Mouse (Mus musculus) left cerebral cortex, postnatal 4 days (tissue): ENCODE results near the gene Retn. TPM values are rescaled to one million over a fixed set of nuclear protein-coding genes. Genes with fewer than 3 reads are reported as not detected.

ENCODE experiments used
- DNase-seq: peaks from one replicate; pipeline ENCODE4 v3.0.0-alpha.2; 2022
- intact Hi-C: fragments of 180-260 bp; cut with DNase I; formaldehyde crosslinking; loops from one replicate; pipeline ENCODE4 v1.15.1; 2025
- total RNA-seq, 2 experiments: library from RNA; stranded (reverse); gene quantifications; 2 replicates each; pipeline ENCODE4 v1.2.3; 2021

Gene Retn
- total RNA-seq, 2 experiments from 2014 or later: 0.76 to 0.91 TPM

DNA sequence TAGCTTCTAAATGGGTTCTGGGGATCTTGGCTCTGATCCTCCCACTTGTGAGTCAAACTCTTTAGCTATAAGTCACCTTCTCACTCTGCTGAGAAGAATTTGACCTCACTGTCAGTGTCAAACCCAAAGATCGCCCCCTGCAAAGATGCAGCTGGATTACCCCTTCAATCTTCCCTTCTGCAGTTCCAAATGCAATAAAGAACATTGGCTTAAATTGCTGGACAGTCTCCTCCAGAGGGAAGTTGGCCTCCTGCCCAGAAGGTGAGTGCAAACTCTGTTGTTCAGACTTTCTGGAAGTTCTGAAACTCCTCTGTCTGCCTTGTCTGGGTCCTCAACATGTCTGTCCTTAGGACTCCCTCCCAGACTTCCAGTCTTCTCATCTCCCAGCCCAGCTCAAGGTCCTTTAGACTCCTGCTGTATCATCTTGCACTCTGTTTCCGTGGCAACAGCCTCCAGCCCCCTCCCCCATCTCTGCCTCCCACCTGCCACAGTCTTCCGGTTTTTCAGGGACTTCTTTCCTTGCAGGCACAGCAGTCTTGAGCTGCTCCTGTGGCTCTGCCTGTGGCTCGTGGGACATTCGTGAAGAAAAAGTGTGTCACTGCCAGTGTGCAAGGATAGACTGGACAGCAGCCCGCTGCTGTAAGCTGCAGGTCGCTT lies 1.3 kb downstream of the Retn start:
- intact Hi-C loops: no loop called here
- peak; percentile 25 for DNase-seq

DNA sequence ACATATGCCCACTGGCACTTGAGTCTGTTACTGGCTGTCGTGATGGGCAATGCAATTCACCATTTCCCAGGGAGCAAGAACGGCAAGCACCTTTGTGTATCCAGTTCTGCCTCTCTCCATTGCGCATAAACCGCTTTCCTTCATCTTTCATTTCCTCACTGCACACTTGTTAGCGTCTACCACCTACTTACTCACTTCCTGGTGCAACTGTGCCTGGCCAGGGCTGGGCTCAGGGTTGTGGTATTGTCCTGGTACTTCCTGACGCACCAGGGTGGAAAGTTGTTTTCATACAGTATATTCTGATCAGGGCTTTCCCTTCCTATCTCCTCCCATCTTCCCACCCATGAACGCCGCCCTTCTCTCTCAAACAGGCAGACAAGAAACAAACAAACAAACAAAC lies 5.3 kb downstream of the Retn start:
- no peak for DNase-seq
- intact Hi-C loops: no loop called here

DNA sequence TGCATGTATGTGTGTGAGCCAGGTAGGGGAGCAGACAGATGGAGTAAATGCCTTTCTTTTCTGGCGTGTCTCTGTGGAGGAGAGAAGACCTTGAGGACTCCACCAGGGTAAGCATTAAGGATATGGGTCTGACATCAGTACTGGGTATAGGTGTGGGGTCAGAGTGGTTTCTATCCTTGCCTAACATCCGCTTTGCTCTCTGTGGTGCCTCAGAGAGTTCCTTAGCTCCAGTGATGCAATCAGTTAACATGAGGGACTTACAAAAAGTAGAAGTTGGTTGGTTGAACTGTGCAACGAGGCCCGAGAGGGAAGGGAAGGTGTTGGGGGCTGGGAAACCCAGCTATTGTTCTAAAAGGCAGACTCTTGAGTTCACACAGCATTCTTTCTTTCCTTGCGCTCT lies 8.8 kb downstream of the Retn start:
- intact Hi-C loops: no loop called here
- no peak for DNase-seq

DNA sequence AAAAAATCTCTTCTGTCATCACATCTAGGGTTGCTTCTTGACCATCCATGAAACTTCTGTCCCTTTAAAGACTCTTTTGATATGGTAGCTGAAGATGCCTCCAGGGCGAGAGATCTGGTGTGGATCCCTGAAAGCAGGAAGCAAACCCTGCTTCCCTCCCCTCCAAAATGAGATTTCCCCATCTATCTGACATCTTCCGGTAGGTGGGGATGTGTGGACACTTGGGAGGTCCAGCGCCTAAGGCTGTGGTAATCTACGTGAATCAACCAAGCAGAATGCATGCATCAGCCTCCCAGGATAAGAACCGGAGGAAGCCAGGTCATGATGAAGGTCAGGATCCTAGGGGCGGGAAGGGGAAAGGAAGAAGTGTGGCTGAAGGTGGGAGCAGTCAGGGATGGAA lies 9.9 kb downstream of the Retn start, which contains the start of gene Mcemp1:
TSS of gene Mcemp1 (plus strand) at position 248 of the 400 bp plus-strand sequence.
- intact Hi-C loops: no loop called here
- DNase-seq: no peak

DNA sequence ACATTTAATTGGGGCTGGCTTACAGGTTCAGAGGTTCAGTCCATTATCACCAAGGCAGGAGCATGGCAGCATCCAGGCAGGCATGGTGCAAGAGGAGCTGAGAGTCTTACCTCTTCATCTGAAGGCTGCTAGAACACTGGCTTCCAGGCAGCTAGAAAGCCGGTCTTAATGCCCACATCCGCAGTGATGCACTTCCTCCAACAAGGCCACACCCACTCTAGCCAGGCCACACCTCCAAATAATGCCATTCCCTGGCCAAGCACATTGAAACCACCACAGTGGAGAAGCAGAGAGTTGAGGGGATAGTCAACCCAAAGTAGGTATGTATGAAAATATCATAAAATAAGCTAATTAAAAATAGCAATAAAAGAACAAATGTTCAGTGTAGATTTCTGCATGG lies 14.8 kb downstream of the Retn start:
- no peak for DNase-seq
- intact Hi-C loops: loop anchor here (10.0 kb wide), 2 partner anchors 106 to 206 kb away; partner anchors contain the start of genes C330021F23Rik and Pex11g

DNA sequence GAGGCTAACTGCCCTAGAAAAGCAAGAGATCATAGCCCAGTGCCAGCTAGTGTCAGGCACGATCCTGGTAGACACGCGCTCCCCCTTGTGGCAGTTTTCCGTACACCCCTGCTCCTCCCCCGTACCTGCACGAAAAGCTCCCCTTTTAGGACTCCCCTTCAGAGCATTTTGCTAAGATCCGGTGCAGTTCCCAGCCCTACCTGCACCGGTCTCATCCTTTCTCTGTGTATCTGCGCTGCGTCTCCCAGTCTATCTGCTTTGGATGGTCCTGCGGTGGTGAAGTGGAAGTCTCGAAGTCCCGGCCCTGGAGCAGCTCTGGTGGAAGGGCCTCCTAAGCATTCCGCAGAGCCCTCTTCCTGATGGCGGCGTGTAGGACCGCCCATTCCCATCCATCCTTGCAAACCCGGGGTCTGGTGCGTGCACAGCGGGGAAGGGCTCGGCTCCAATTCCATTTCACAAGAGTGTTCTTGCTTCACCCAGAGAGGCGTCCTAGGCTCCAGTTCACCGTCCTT lies 16.5 kb downstream of the Retn start, which contains the start of gene Fcor:
TSS of gene Fcor (minus strand) at position 383 of the 512 bp plus-strand sequence.
- intact Hi-C loops: loop anchor here (10.0 kb wide), 2 partner anchors 107 to 207 kb away; partner anchors contain the start of genes C330021F23Rik and Pex11g

DNA sequence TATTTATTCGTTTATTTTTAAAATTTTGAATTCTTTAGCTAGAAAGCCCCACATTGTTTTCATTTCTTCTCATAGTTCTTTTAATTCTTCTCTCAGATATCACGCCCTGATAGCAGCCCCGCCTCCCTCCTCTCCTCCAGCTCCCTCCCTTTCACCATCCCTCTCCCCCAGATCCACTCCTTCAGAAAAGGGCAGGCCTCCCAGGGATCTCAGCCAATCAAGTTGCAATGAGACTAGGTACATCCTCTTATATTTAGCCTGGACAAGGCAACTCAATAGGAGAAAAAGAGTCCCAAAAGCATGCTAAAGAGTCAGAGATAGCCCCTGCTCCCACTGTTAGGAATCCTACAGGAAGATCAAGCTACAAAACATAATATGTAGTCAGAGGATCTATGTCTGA lies 19.1 kb downstream of the Retn start:
- intact Hi-C loops: loop anchor here (5.0 to 10.0 kb wide), 3 partner anchors 47 to 210 kb away; partner anchors contain the start of genes C330021F23Rik, Pcp2 and Pex11g
- no peak for DNase-seq

More for the DNA sequence above, 16.5 kb downstream of the Retn start, which contains the start of gene Fcor:
- DNase-seq: peak; percentile 88

DNA sequence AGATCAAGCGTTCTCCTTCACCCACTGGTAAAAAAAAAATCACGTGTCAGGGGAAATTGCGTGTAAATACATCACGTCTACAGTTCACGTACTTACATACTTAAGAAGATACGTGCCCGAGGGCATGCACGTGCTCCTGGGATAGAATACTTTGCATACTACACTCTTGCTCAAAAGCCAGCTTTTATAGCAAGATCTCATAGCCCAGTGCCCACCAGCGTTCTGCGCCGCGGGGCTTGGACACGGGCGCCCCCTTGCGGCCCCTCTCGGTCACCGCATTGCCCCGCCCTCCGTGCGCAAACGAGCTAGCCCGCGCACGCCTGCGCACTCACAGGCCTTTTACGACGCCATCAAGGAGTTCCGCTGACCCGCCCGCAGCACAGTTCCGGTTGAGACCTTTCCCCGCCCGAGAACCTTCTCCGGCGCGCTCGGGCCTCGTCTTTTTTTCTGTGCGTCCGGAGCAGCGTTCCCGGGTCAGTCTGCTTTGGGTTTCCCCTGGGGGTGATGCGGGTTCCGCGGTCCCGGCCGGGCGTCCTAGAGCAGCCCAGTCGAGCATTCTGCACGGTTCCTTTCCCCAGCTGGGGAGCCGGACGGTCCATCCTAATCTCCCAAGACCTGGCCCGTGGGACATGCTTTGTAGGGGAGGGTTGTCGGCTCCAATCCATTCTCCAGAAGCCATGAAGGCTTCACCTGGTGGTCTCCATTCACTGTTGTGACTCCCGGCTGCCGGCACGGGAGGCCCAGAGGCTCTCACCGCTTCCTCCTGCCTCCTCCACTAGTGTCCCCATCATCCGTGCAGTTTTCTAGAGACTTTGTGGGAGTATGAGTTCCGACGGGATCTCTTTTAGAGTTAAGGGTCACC lies 20.8 kb downstream of the Retn start, which contains the start of gene Trappc5:
TSS of gene Trappc5 (plus strand) at position 169 of the 862 bp plus-strand sequence.
- intact Hi-C loops: loop anchor here (5.0 to 10.0 kb wide), 3 partner anchors 49 to 212 kb away; partner anchors contain the start of genes C330021F23Rik, Pcp2 and Pex11g
- DNase-seq: peak; percentile 94

DNA sequence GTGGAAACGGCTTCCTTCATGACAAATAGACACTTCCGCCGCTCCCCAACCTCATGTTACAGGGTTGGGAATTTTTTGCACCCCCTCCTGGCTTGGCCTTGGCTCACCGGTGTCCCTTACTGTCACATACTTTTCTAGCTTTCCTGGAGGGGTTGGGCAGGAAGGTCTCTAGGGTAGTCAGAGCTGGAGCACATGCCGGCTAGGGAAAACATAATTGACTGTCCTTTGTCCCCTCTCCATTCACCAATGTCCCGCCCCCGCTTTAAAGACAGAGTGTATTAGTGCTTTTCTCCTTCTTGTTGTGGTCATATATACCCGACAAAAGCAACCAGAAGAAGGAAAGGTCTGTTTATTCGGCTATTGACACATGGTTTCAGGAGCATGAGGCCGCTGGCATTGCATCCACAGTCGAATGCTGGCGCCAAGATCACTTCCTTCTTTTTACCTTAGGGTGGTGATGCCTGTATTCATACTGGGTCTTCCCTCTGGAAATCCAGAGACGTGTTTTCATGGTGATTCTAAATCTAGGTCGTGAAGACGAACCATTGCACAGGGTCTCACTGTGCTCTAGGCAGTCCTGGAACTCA lies 21.5 kb downstream of the Retn start:
- intact Hi-C loops: loop anchor here (5.0 to 10.0 kb wide), 3 partner anchors 50 to 212 kb away; partner anchors contain the start of genes C330021F23Rik, Pcp2 and Pex11g
- DNase-seq: no peak

DNA sequence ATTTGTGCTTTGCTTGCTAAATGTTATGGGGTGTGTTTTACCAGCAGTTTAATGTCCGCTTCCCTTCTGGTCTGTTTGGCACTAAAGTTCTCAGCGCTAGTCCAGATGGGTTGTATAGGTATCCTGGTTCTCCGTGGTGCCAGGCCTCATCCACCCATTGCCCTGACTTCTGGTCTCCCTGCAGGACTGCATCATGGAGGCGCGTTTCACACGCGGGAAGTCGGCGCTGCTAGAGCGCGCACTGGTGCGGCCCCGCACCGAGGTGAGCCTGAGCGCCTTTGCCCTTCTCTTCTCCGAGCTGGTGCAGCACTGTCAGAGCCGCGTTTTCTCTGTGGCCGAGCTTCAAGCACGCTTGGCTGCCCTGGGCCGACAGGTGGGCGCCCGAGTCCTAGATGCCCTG lies 23.3 kb downstream of the Retn start:
- intact Hi-C loops: loop anchor here (5.0 to 10.0 kb wide), 3 partner anchors 52 to 214 kb away; partner anchors contain the start of genes C330021F23Rik, Pcp2 and Pex11g
- no peak for DNase-seq

DNA sequence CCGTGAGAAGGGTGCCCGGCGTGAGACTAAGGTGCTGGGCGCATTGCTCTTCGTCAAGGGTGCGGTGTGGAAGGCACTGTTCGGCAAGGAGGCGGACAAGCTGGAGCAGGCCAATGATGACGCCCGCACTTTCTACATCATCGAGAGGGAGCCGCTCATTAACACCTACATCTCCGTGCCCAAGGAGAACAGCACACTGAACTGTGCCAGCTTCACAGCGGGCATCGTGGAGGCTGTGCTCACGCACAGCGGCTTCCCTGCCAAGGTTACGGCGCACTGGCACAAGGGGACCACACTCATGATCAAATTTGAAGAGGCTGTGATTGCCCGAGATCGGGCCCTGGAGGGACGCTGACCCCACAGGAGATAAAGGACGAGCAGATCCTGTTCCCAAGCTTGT lies 23.7 kb downstream of the Retn start:
- intact Hi-C loops: loop anchor here (5.0 to 10.0 kb wide), 3 partner anchors 52 to 214 kb away; partner anchors contain the start of genes C330021F23Rik, Pcp2 and Pex11g
- peak; percentile 29 for DNase-seq

DNA sequence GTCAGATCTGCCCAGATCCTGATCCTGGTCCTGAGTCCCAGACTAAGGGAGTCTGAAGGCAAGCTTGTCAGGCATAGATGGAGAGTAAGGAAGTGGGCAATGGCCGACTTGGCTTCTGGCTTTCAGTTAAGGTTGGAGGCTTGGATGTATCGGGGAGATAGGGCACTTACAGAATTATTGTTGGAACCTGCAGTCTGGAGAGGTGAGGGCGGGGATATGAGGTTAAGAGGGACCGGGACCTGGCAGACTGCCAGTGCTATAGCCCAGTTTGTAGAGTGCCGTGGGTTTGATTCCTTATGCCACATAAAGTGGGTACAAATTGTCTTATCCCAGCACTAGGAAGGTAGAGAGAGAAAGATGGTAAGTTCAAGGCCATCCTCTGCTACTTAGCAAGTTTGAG lies 24.1 kb downstream of the Retn start:
- intact Hi-C loops: loop anchor here (5.0 to 10.0 kb wide), 3 partner anchors 52 to 215 kb away; partner anchors contain the start of genes C330021F23Rik, Pcp2 and Pex11g
- DNase-seq: no peak

DNA sequence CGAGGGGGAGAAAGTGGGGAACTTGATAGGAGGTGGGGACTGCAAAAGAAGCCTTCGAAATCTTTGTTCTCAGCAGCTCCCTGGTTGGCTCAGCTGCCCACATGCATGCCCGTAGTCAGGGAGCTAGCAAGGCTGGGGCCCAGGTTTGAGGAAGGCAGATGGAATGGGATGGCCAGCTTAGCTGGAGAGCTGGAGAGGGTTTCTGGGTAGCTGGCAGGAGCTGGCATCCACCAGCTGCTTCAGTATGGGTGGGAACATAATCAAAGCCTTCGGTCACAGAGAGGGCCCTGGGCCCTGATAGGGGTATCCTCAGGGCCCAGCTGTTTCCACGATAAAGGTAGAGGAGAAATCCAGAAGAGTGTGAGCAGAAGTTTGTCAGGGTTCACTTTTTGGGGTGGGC lies 26.9 kb downstream of the Retn start:
- intact Hi-C loops: no loop called here
- DNase-seq: peak; percentile 75

DNA sequence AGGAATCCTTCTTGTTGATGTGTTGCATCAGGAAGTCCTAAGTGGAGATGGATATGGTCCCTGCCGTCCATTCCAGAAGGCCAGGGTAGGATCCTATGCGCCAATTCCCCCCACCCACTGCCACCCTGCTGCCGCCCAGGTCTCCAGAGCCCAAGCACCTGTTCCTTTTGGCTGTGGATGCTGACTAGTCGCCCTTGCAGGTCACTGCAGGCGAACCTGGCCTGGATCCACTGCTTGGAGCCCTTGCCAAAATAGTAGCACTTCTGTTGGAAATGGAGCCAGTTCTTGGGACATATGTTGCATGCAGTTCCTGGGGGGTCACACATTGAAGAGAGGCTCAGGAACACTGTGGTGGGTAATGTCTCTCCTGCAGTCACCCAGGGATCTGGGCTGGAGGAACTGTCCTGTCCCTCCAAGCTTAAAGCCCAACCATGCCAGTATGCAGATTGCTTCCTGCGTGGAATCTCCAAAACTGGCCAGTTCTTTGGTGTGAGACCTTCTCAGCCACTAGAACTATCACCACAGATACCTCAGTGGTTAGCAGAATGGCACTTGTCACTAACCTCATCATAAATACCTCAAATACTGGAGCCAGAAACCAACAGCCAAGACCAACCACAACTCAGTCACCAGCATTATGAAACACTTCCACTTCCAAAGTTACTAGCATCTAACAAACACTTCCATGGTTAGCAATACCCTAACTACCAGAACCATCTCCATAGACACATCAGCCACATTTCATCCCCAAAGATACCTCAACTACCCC lies 28.0 kb downstream of the Retn start:
- intact Hi-C loops: no loop called here
- DNase-seq: peak; percentile 91

DNA sequence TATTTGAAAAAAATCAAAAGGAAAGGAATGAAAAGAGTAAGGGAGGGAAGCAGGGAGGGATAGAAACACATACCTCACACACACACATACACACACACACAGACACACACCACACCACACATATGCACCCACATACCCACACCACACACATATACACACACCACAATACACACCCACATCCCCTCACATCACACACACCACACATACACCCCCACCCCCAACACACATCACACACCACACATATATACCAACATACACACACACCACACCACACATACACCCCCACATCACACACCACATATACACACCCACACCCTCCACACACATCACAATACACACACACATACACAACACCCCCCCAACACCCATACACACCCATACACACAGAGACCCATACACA lies 29.0 kb downstream of the Retn start:
- DNase-seq: no peak
- intact Hi-C loops: no loop called here

DNA sequence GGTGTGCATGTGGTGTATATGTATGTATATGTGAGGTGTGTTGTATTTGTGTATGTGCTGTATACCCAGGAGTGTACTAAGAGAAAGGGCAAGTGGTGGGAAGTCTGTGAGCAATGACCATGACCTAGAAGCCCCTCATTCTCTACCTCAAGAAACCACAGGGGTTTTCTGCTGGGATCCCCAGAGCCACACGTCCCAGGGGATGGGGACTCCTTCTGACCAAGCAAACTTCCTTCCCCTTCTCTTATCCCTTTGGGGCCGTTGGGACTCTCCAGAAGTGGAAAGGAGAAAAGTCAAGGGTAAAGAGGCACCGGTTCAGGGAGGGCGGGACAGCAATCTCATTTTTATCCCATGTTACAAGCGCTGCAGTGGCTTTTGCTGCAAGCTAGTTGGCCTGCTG lies 29.9 kb downstream of the Retn start:
- no peak for DNase-seq
- intact Hi-C loops: no loop called here

DNA sequence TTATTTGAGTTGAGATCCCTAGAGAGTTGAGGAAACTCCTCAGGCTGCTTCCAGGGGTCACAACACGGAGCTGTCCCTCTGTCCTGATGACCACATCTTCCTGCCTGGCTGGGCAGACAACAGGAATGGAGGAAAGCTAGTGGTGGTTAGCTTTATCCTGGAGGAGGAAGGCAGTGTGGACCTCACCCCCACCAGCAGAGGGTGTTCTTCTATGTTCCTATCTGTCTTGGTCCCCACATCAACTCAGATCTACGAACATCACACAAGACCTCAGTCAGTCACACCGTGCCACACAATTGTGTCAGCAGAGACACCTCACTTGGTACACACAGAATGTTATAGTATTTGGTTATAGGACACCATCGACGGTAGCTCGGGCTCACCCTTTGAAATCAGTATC lies 32.0 kb downstream of the Retn start:
- no peak for DNase-seq
- intact Hi-C loops: no loop called here

DNA sequence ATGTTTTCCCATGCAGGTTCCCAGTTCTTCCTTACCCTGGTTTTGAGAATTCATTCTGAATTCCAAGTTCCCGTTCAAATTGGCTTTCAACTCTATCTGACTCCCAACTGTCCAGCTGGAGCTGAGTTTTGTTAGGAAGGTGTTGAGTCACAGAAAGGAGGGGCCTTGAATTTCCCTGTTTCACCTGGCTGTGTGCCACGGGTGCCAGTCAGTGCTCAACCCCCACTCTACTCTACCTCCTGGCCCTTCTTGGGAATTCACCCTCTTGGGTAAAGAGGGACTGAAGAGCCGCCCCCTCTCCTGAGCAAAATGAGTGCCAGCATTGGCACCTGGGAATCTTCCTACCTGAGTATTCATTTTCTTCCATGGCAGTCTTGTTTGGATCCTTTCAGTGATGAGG lies 35.2 kb downstream of the Retn start:
- intact Hi-C loops: no loop called here
- DNase-seq: no peak

DNA sequence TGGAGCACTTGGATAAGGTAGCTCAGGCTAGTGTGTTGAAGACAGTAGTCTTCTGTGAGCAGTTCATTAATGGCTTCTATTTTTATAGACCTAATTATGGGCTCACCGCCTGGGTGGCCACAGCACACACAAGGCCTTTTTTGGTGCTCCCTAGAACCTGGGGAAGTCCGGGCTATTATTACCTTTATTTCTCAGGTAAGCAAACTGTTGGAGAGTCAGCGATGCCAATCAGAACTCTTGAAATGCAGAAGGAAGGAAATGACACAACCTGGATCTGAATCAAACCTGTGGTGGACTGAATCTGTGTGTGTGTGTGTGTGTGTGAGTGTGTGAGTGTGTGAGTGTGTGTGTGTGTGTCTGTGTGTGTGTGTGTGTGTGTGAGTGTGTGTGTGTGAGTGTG lies 38.6 kb downstream of the Retn start, which contains the start of gene Fcer2a:
TSS of gene Fcer2a (minus strand) at position 55 of the 400 bp plus-strand sequence.
- no peak for DNase-seq
- intact Hi-C loops: no loop called here
